Mouse (Mus musculus) heart, embryonic 13.5 days (tissue): ENCODE data around the gene Car9. TPM values are rescaled to one million over a fixed set of nuclear protein-coding genes. Genes with fewer than 3 reads are reported as not detected.
A peak's percentile ranks its signal among the peaks of the same experiment; 100 is the strongest.
"Not testable (repeated sequence)": the region's sequence is repeated elsewhere in the genome, so short reads cannot be mapped to it uniquely, and the experiment has no call there.

ENCODE experiments used
- ATAC-seq: fragments of 200-750 bp; cut with Nextera tagmentation; 2 replicates; pipeline ENCODE4 v1.8.0; 2017; ENCODE audit warnings: moderate TSS enrichment; ENCODE audit not compliant: insufficient number of reproducible peaks, low FRiP score, low TSS enrichment; ENCODE audit errors: extremely low read depth
- H3K27ac ChIP-seq: fragments of 300-500 bp; sonication (generic); replicated peaks from 2 replicates; pipeline ENCODE4 v1.5.1; 2015; ENCODE audit warnings: moderate library complexity, mild to moderate bottlenecking, inconsistent platforms
- H3K27me3 ChIP-seq: fragments of 300-500 bp; sonication (generic); replicated peaks from 2 replicates; pipeline ENCODE4 v1.6.1; 2015; ENCODE audit warnings: mild to moderate bottlenecking, inconsistent platforms
- H3K36me3 ChIP-seq: fragments of 300-500 bp; sonication (generic); 2 replicates; pipeline ENCODE4 v1.6.1; 2015; ENCODE audit warnings: mild to moderate bottlenecking, inconsistent platforms
- H3K4me1 ChIP-seq: fragments of 300-500 bp; sonication (generic); 2 replicates; pipeline ENCODE4 v1.6.1; 2015; ENCODE audit warnings: inconsistent platforms
- H3K4me2 ChIP-seq: fragments of 300-500 bp; sonication (generic); 2 replicates; pipeline ENCODE4 v1.6.1; 2015; ENCODE audit warnings: inconsistent platforms, mild to moderate bottlenecking, moderate library complexity
- H3K4me3 ChIP-seq: fragments of 300-500 bp; sonication (generic); 2 replicates; pipeline ENCODE4 v1.5.1; 2015; ENCODE audit warnings: moderate library complexity, mild to moderate bottlenecking, inconsistent platforms
- H3K9ac ChIP-seq: fragments of 300-500 bp; sonication (generic); 2 replicates; pipeline ENCODE4 v1.6.1; 2015; ENCODE audit warnings: inconsistent platforms, mild to moderate bottlenecking, moderate library complexity
- H3K9me3 ChIP-seq: fragments of 300-500 bp; sonication (generic); 2 replicates; pipeline ENCODE4 v1.6.1; 2016; ENCODE audit warnings: inconsistent platforms
- WGBS: fragments of 180-500 bp; shearing (Covaris S2); methylation state at CpG from one replicate; pipeline ENCODE4 v1.1.7; 2015; ENCODE audit warnings: mixed read lengths; 5-methylcytosine and 5-hydroxymethylcytosine counted together
- polyA plus RNA-seq: library from polyadenylated mRNA; unstranded; fragments of >200 nt; fragmentation: Nextera tagmentation; extraction: Ambion mirVana; gene quantifications from 2 replicates; pipeline ENCODE4 v1.2.1, GENCODE M21; 2015

Car9 gene
- polyA plus RNA-seq, 1 experiment from 2014 or later = 1.8 TPM

GRCm38 (mm10) chr4:43478906-43479832, 27.6 kb upstream of the Car9 start:
- H3K9ac ChIP-seq = 0 out of 2 replicates have a peak overlapping the region, but pooled peaks have one; percentile 30
- peak overlapping the region; percentile 64 for H3K4me2 ChIP-seq
- no peak for ATAC-seq
- 42% methylated on average over 24 of the region's 24 CpGs for WGBS
- no peak overlapping the region for H3K27ac ChIP-seq
- no peaks in the 10 kb centered on the region for H3K36me3 ChIP-seq
- H3K4me1 ChIP-seq = peaks cover 3% of the 10 kb centered on the region; the same call in 1 of the 2 replicates
- 0 out of 2 replicates have a peak, but pooled peaks cover 9% of the 10 kb centered on the region for H3K27me3 ChIP-seq
- no peaks in the 10 kb centered on the region for H3K9me3 ChIP-seq
- peak overlapping the region; percentile 24 for H3K4me3 ChIP-seq

GRCm38 (mm10) chr4:43480985-43481384, 25.8 kb upstream of the Car9 start:
- Histone ChIP-seq H3K4me2 (no peak overlapping the region), H3K9ac (no peak overlapping the region), H3K27ac (no peak overlapping the region), H3K36me3 (no peaks in the 10 kb centered on the region), H3K27me3 (0 out of 2 replicates have a peak, but pooled peaks cover 9% of the 10 kb centered on the region), H3K9me3 (no peaks in the 10 kb centered on the region), H3K4me3 (no peak overlapping the region), H3K4me1 (peaks cover 3% of the 10 kb centered on the region; the same call in 1 of the 2 replicates)
- WGBS = 79% methylated on average over 5 of the region's 5 CpGs
- ATAC-seq = no peak

- no peak overlapping the region for H3K4me3 ChIP-seq
- H3K9me3 ChIP-seq = no peaks in the 10 kb centered on the region
- H3K36me3 ChIP-seq = no peaks in the 10 kb centered on the region
- 0 out of 2 replicates have a peak, but pooled peaks cover 9% of the 10 kb centered on the region for H3K27me3 ChIP-seq
- H3K4me2 ChIP-seq = no peak overlapping the region
- no peak overlapping the region for H3K9ac ChIP-seq
- 67% methylated on average over 7 of the region's 7 CpGs for WGBS
- peaks cover 3% of the 10 kb centered on the region; the same call in 1 of the 2 replicates for H3K4me1 ChIP-seq
- H3K27ac ChIP-seq = no peak overlapping the region
- no peak for ATAC-seq
Measured at GRCm38 (mm10) chr4:43481894-43482456, 24.8 kb upstream of the Car9 start.

GRCm38 (mm10) chr4:43482591-43482990, 24.2 kb upstream of the Car9 start:
- peaks cover 3% of the 10 kb centered on the region; the same call in 1 of the 2 replicates for H3K4me1 ChIP-seq
- no peak for ATAC-seq
- H3K4me2 ChIP-seq = no peak overlapping the region
- H3K27ac ChIP-seq = no peak overlapping the region
- no peaks in the 10 kb centered on the region for H3K36me3 ChIP-seq
- no peak overlapping the region for H3K4me3 ChIP-seq
- 0 out of 2 replicates have a peak, but pooled peaks cover 9% of the 10 kb centered on the region for H3K27me3 ChIP-seq
- 0 out of 2 replicates have a peak overlapping the region, but pooled peaks have one; percentile 24 for H3K9ac ChIP-seq
- no peaks in the 10 kb centered on the region for H3K9me3 ChIP-seq
- WGBS = 57% methylated on average over 10 of the region's 10 CpGs

GRCm38 (mm10) chr4:43483535-43484091, 23.2 kb upstream of the Car9 start, which contains the start of gene Sit1:
Sit1 (minus strand) TSS chr4:43483734.
- Histone ChIP-seq H3K27ac (no peak within 1 kb of the TSS), H3K36me3 (no peaks in the 10 kb centered on the region), H3K27me3 (0 out of 2 replicates have a peak, but pooled peaks cover 9% of the 10 kb centered on the region), H3K4me3 (no peak within 1 kb of the TSS), H3K4me1 (peaks cover 3% of the 10 kb centered on the region; the same call in 1 of the 2 replicates), H3K4me2 (no peak within 1 kb of the TSS), H3K9me3 (no peaks in the 10 kb centered on the region), H3K9ac (0 out of 2 replicates have a peak within 1 kb of the TSS, but pooled peaks have one; percentile 24)
- no peak for ATAC-seq
- 54% methylated on average over 12 of the region's 12 CpGs for WGBS

- not testable (repeated sequence) for H3K27me3 ChIP-seq, H3K27ac ChIP-seq, H3K4me3 ChIP-seq, ATAC-seq, H3K9ac ChIP-seq, H3K36me3 ChIP-seq, H3K4me1 ChIP-seq, H3K4me2 ChIP-seq, H3K9me3 ChIP-seq
- 77% methylated on average over 5 of the region's 5 CpGs for WGBS
Measured at GRCm38 (mm10) chr4:43485666-43486065, 21.1 kb upstream of the Car9 start.

- Histone ChIP-seq H3K4me2 (no peak overlapping the region), H3K27ac (no peak overlapping the region), H3K36me3 (no peaks in the 10 kb centered on the region), H3K9ac (no peak overlapping the region), H3K4me3 (no peak overlapping the region), H3K9me3 (no peaks in the 10 kb centered on the region; the same call in 1 of the 2 replicates), H3K27me3 (no peaks in the 10 kb centered on the region), H3K4me1 (peaks cover 9% of the 10 kb centered on the region)
- no peak for ATAC-seq
- 89% methylated on average over 3 of the region's 3 CpGs for WGBS
Measured at GRCm38 (mm10) chr4:43489611-43490010, 17.2 kb upstream of the Car9 start.

- no peak for ATAC-seq
- no peaks in the 10 kb centered on the region for H3K27me3 ChIP-seq
- 70% methylated on average over 5 of the region's 5 CpGs for WGBS
Measured at GRCm38 (mm10) chr4:43490801-43491200, 16.0 kb upstream of the Car9 start.

GRCm38 (mm10) chr4:43492101-43492820, 14.5 kb upstream of the Car9 start:
- Histone ChIP-seq H3K4me3 (peak overlapping the region; percentile 86), H3K4me2 (peak overlapping the region; percentile 78), H3K9ac (peak overlapping the region; percentile 39; the same call in 1 of the 2 replicates), H3K27me3 (no peaks in the 10 kb centered on the region), H3K36me3 (peaks cover 21% of the 10 kb centered on the region), H3K9me3 (no peaks in the 10 kb centered on the region; the same call in 1 of the 2 replicates), H3K4me1 (peaks cover 35% of the 10 kb centered on the region), H3K27ac (peak overlapping the region; percentile 94)
- no peak for ATAC-seq
- 44% methylated on average over 12 of the region's 12 CpGs for WGBS

More at GRCm38 (mm10) chr4:43490801-43491200, 16.0 kb upstream of the Car9 start:
- H3K9me3 ChIP-seq = no peaks in the 10 kb centered on the region; the same call in 1 of the 2 replicates
- no peak overlapping the region for H3K27ac ChIP-seq
- H3K4me2 ChIP-seq = no peak overlapping the region
- H3K4me3 ChIP-seq = no peak overlapping the region
- peaks cover 21% of the 10 kb centered on the region for H3K4me1 ChIP-seq
- H3K9ac ChIP-seq = no peak overlapping the region
- peaks cover 7% of the 10 kb centered on the region for H3K36me3 ChIP-seq

- Histone ChIP-seq H3K4me1 (peaks cover 40% of the 10 kb centered on the region), H3K27ac (peak within 1 kb of the TSS; percentile 94), H3K4me3 (peak within 1 kb of the TSS; percentile 86), H3K27me3 (no peaks in the 10 kb centered on the region), H3K36me3 (peaks cover 24% of the 10 kb centered on the region), H3K4me2 (peak within 1 kb of the TSS; percentile 78), H3K9me3 (no peaks in the 10 kb centered on the region; the same call in 1 of the 2 replicates), H3K9ac (peak within 1 kb of the TSS; percentile 93)
- under 1% methylated on average over 25 of the region's 25 CpGs for WGBS
- peak; percentile 93 for ATAC-seq
Measured at GRCm38 (mm10) chr4:43492821-43493185, 14.0 kb upstream of the Car9 start, which contains the start of gene Ccdc107. Ccdc107 (plus strand) TSS chr4:43492900.
